Mouse (Mus musculus): ENCODE measurements around the gene Celsr3. TPM values are rescaled to one million over a fixed set of nuclear protein-coding genes. Genes with fewer than 3 reads are reported as not detected.
A peak's percentile ranks its signal among the peaks of the same experiment; 100 is the strongest.

The Celsr3 gene
- polyA plus RNA-seq, 1 experiment, result 2.1 TPM

DNA sequence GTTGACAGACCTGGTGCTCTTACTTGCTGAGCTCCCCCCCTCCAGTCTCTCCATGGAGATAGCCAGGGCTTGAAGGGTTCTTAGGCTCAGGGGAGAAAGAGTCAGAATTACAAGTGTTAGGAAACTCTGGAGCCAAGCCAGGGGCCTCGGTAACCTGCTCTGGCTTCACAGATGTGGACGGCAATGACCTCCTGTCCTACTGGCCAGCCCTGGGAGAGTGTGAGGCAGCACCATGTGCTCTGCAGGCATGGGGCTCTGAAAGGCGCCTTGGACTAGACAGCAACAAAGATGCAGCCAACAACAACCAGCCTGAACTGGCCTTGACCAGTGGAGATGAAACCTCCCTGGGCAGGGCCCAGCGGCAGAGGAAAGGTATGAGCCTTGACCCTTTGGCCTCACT lies 21.3 kb downstream of the Celsr3 start:
- H3K4me3 ChIP-seq (ENCODE audit: insufficient read depth, low read length), result no peak overlapping the region
- H3K4me1 ChIP-seq (ENCODE audit: control insufficient read depth, insufficient read depth, low read length), result peaks cover 24% of the 10 kb centered on the region
- no peak overlapping the region for H3K27ac ChIP-seq (ENCODE audit: insufficient read depth, low read depth, low read length)
- no peak for TF ChIP-seq POLR2A (IDR thresholded peaks at IDR 0.05; ENCODE audit: borderline replicate concordance, low read depth, low read length)
- no peak for TF ChIP-seq CTCF (IDR thresholded peaks at IDR 0.05; ENCODE audit: low read depth, low read length)

GRCm38 (mm10) chr9:108848419-108848818 lies 22.3 kb downstream of the Celsr3 start:
- TF ChIP-seq POLR2A (IDR thresholded peaks at IDR 0.05; ENCODE audit: borderline replicate concordance, low read depth, low read length) (no peak), CTCF (IDR thresholded peaks at IDR 0.05; ENCODE audit: low read depth, low read length) (no peak)
- Histone ChIP-seq H3K4me3 (ENCODE audit: insufficient read depth, low read length) (no peak overlapping the region), H3K27ac (ENCODE audit: insufficient read depth, low read depth, low read length) (no peak overlapping the region), H3K4me1 (ENCODE audit: control insufficient read depth, insufficient read depth, low read length) (peaks cover 29% of the 10 kb centered on the region)

- TF ChIP-seq CTCF (IDR thresholded peaks at IDR 0.05; ENCODE audit: low read depth, low read length), result no peak
- no peak for TF ChIP-seq POLR2A (IDR thresholded peaks at IDR 0.05; ENCODE audit: borderline replicate concordance, low read depth, low read length)
- peak within 1 kb of the TSS; percentile 64 for H3K4me3 ChIP-seq (ENCODE audit: insufficient read depth, low read length)
- H3K27ac ChIP-seq (ENCODE audit: insufficient read depth, low read depth, low read length), result peak within 1 kb of the TSS; percentile 97
- peaks cover 25% of the 10 kb centered on the region for H3K4me1 ChIP-seq (ENCODE audit: control insufficient read depth, insufficient read depth, low read length)
These were observed 26.9 kb downstream of the Celsr3 start, which contains the start of gene Slc26a6 for GRCm38 (mm10) chr9:108852976-108853375. TSS of gene Slc26a6 (plus strand) at chr9:108853283.

DNA sequence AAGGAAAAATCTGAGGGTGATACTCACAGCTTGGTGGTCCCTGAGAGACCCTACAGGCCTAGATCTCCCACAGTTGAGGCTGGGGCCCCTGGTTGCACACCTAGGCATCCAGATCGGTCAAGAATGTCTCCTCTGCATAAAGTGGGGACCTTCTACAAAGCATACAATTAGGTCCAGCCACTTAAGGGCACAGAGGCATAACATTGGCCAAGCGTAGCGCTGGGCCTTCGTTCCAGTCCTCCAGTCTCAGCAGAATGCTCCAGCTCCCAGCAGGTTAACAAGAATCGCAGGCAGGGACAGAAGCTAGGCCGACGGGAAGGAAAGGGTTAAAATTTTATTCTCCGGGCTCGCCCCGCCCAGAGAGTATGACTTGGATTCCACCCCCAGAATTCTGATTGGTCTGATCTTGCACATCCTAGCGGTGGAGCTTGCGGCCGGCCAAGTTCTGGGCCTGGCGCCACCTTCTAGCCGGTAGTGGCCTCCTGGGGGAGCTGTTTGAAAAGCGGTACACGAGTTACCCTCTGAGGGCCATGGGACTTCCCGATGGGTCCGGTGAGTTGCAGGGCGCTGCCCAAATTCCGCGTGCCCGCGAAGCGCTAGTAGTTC lies 27.6 kb downstream of the Celsr3 start:
- no peak for TF ChIP-seq POLR2A (IDR thresholded peaks at IDR 0.05; ENCODE audit: borderline replicate concordance, low read depth, low read length)
- Histone ChIP-seq H3K4me3 (ENCODE audit: insufficient read depth, low read length) (peak overlapping the region; percentile 64), H3K27ac (ENCODE audit: insufficient read depth, low read depth, low read length) (peak overlapping the region; percentile 97), H3K4me1 (ENCODE audit: control insufficient read depth, insufficient read depth, low read length) (peaks cover 22% of the 10 kb centered on the region)

DNA sequence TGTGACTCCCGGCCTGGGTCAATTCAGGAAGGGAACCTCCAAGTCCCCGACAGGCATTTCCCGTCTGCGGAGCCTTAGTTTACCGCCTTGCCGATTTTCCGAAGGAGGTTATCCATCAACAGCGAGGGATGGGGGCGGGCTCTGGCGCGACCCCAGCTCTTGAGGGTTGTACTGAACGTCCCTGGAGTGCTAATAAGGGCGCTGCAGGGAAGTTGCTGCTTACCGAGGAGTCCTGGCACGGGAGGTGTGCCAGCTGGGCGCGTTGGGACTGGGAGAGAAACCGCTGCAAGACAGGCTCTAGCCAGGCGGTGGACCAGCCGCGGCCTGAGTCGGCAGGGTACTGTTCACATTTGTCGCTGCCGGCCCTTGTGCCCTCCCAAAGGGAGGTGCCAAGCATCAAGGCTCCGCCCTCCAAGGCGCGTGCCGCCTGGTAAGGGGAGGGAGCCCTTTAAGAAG lies 28.1 kb downstream of the Celsr3 start:
- Histone ChIP-seq H3K4me3 (ENCODE audit: insufficient read depth, low read length) (peak overlapping the region; percentile 63), H3K4me1 (ENCODE audit: control insufficient read depth, insufficient read depth, low read length) (peaks cover 22% of the 10 kb centered on the region), H3K27ac (ENCODE audit: insufficient read depth, low read depth, low read length) (peak overlapping the region; percentile 62)
- TF ChIP-seq POLR2A (IDR thresholded peaks at IDR 0.05; ENCODE audit: borderline replicate concordance, low read depth, low read length) (no peak), CTCF (IDR thresholded peaks at IDR 0.05; ENCODE audit: low read depth, low read length) (no peak)

GRCm38 (mm10) chr9:108855335-108855734 lies 29.2 kb downstream of the Celsr3 start:
- H3K4me1 ChIP-seq (ENCODE audit: control insufficient read depth, insufficient read depth, low read length), result peaks cover 19% of the 10 kb centered on the region
- H3K27ac ChIP-seq (ENCODE audit: insufficient read depth, low read depth, low read length), result no peak overlapping the region
- H3K4me3 ChIP-seq (ENCODE audit: insufficient read depth, low read length), result no peak overlapping the region
- no peak for TF ChIP-seq CTCF (IDR thresholded peaks at IDR 0.05; ENCODE audit: low read depth, low read length)
- TF ChIP-seq POLR2A (IDR thresholded peaks at IDR 0.05; ENCODE audit: borderline replicate concordance, low read depth, low read length), result no peak

DNA sequence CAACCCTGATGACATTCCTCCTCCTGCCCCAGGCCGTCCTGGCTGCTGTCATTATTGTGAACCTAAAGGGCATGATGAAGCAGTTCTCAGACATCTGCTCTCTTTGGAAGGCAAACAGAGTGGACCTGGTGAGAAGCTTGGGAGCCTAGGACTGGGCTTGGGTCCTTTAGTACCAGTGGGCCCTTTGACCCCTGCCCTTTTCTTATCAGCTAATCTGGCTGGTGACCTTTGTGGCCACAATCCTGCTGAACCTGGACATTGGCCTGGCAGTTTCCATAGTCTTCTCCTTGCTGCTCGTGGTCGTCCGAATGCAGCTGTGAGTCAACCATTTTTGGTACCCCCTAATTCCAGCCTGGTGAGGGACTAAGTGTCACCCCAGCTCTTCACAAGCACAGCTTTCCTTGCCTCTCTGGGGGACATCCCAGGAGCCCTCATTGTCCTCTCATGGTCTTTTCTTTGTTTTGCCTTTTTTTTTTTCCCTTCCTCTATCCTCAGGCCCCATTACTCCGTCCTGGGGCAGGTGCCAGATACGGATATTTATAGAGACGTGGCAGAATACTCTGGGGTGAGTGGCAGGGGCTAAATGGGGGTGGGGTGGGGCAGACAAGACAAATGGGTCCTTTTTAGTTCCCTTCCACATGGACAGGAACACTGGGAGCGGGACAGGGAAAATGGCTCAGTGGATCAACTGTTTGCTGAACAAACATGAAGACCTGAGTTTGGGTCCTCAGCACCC lies 32.8 kb downstream of the Celsr3 start:
- H3K4me1 ChIP-seq (ENCODE audit: control insufficient read depth, insufficient read depth, low read length), result peaks cover 2% of the 10 kb centered on the region; the same call in 1 of the 2 replicates
- no peak overlapping the region for H3K4me3 ChIP-seq (ENCODE audit: insufficient read depth, low read length)
- TF ChIP-seq CTCF (IDR thresholded peaks at IDR 0.05; ENCODE audit: low read depth, low read length), result no peak
- no peak for TF ChIP-seq POLR2A (IDR thresholded peaks at IDR 0.05; ENCODE audit: borderline replicate concordance, low read depth, low read length)
- no peak overlapping the region for H3K27ac ChIP-seq (ENCODE audit: insufficient read depth, low read depth, low read length)

Other genes with a start within 250 kb of the Celsr3 start
- gene Wdr6, start 247.6 kb upstream of the Celsr3 start, polyA plus RNA-seq (2012; ENCODE audit: insufficient read depth, insufficient read length, missing spikeins), result 8.0 and 8.5 TPM in 2 replicates
- not detected in 2 replicates for gene P4htm, start 228.7 kb upstream of the Celsr3 start, polyA plus RNA-seq (2012; ENCODE audit: insufficient read depth, insufficient read length, missing spikeins)
- gene Arih2, start 176.9 kb upstream of the Celsr3 start, polyA plus RNA-seq (2012; ENCODE audit: insufficient read depth, insufficient read length, missing spikeins), result 38.4 and 43.1 TPM in 2 replicates
- 28.5 and 29.9 TPM in 2 replicates for gene Slc25a20, start 164.2 kb upstream of the Celsr3 start, polyA plus RNA-seq (2012; ENCODE audit: insufficient read depth, insufficient read length, missing spikeins)
- gene Prkar2a, start 137.0 kb upstream of the Celsr3 start, polyA plus RNA-seq (2012; ENCODE audit: insufficient read depth, insufficient read length, missing spikeins), result 35.2 and 37.6 TPM in 2 replicates
- 37.3 and 40.7 TPM in 2 replicates for gene Ip6k2, start 42.5 kb upstream of the Celsr3 start, polyA plus RNA-seq (2012; ENCODE audit: insufficient read depth, insufficient read length, missing spikeins)
- gene Nckipsd, start 18.0 kb upstream of the Celsr3 start, polyA plus RNA-seq (2012; ENCODE audit: insufficient read depth, insufficient read length, missing spikeins), result 25.6 and 29.0 TPM in 2 replicates
- gene Slc26a6, start 27.0 kb downstream of the Celsr3 start, polyA plus RNA-seq (2012; ENCODE audit: insufficient read depth, insufficient read length, missing spikeins), result 19.0 and 20.8 TPM in 2 replicates
- not detected in 2 replicates for gene Tmem89, start 88.3 kb downstream of the Celsr3 start, polyA plus RNA-seq (2012; ENCODE audit: insufficient read depth, insufficient read length, missing spikeins)
- gene Uqcrc1, start 110.3 kb downstream of the Celsr3 start, polyA plus RNA-seq (2012; ENCODE audit: insufficient read depth, insufficient read length, missing spikeins), result 116 and 123 TPM in 2 replicates
- gene Col7a1, start 127.3 kb downstream of the Celsr3 start, polyA plus RNA-seq (2012; ENCODE audit: insufficient read depth, insufficient read length, missing spikeins), result 0.17 and 0.78 TPM in 2 replicates
- gene Ucn2, start 159.7 kb downstream of the Celsr3 start, polyA plus RNA-seq (2012; ENCODE audit: insufficient read depth, insufficient read length, missing spikeins), result not detected in 2 replicates
- gene Pfkfb4, start 165.5 kb downstream of the Celsr3 start, polyA plus RNA-seq (2012; ENCODE audit: insufficient read depth, insufficient read length, missing spikeins), result 41.7 and 44.5 TPM in 2 replicates
- 324 and 428 TPM in 2 replicates for gene Shisa5, start 212.2 kb downstream of the Celsr3 start, polyA plus RNA-seq (2012; ENCODE audit: insufficient read depth, insufficient read length, missing spikeins)
- 88.4 and 110 TPM in 2 replicates for gene Trex1, start 233.4 kb downstream of the Celsr3 start, polyA plus RNA-seq (2012; ENCODE audit: insufficient read depth, insufficient read length, missing spikeins)
- gene Atrip, start 247.8 kb downstream of the Celsr3 start, polyA plus RNA-seq (2012; ENCODE audit: insufficient read depth, insufficient read length, missing spikeins), result 7.2 and 9.9 TPM in 2 replicates

Data from bone marrow macrophage, adult 2 months (primary cell).